Mouse (Mus musculus): ENCODE results near the gene Fam43b. TPM values are rescaled to one million over a fixed set of nuclear protein-coding genes. Genes with fewer than 3 reads are reported as not detected.

Gene Fam43b
- total RNA-seq (2014; rRNA removed; ENCODE audit: low replicate concordance) (not detected in 2 replicates), polyA plus RNA-seq (2015; fragmentation: Nextera tagmentation; extraction: Ambion mirVana) (not detected in 2 replicates)

GRCm38 (mm10) chr4:138395971-138396645 is at the start of gene Fam43b:
Fam43b (minus strand) TSS chr4:138396528.
- 1% methylated on average over 45 of the region's 46 CpGs for WGBS
- peak within 1 kb of the TSS; percentile 38 for H3K4me3 ChIP-seq (ENCODE audit: low read depth, low read length)
- ATAC-seq (ENCODE audit: insufficient read depth, low read depth) (no peak), DNase-seq (ENCODE audit: low spot score) (no peak)
- H3K9me3 ChIP-seq (replicated peaks; ENCODE audit: control insufficient read depth, low read length), result no peaks in the 10 kb centered on the region
- peaks cover 61% of the 10 kb centered on the region for H3K27me3 ChIP-seq (ENCODE audit: control insufficient read depth, insufficient read depth, low read length)
- no peak within 1 kb of the TSS for H3K27ac ChIP-seq (ENCODE audit: low read depth)
- TF ChIP-seq EP300 (IDR thresholded peaks at IDR 0.05; ENCODE audit: low read depth), result no peak
- TF ChIP-seq CTCF (IDR thresholded peaks at IDR 0.05; ENCODE audit: low read depth), result no peak
- no peaks in the 10 kb centered on the region for H3K36me3 ChIP-seq (replicated peaks; ENCODE audit: control insufficient read depth, insufficient read depth, low read length)
- no peak within 1 kb of the TSS for H3K9ac ChIP-seq (replicated peaks; ENCODE audit: low read depth, low read length)
- peak within 1 kb of the TSS; percentile 50 for H3K4me2 ChIP-seq (ENCODE audit: low read depth, low read length)
- peaks cover 4% of the 10 kb centered on the region; the same call in 1 of the 2 replicates for H3K4me1 ChIP-seq (ENCODE audit: control insufficient read depth, insufficient read depth)

- ATAC-seq (ENCODE audit: insufficient read depth, low read depth) (no peak), DNase-seq (ENCODE audit: low spot score) (no peak)
- no peak overlapping the region for H3K27ac ChIP-seq (ENCODE audit: low read depth)
- no peak overlapping the region for H3K4me2 ChIP-seq (ENCODE audit: low read depth, low read length)
- no peak overlapping the region for H3K9ac ChIP-seq (replicated peaks; ENCODE audit: low read depth, low read length)
- 27% methylated on average over 5 of the region's 5 CpGs for WGBS
- H3K4me3 ChIP-seq (ENCODE audit: low read depth, low read length), result no peak overlapping the region
- H3K4me1 ChIP-seq (ENCODE audit: control insufficient read depth, insufficient read depth), result no peaks in the 10 kb centered on the region
- no peaks in the 10 kb centered on the region for H3K9me3 ChIP-seq (replicated peaks; ENCODE audit: control insufficient read depth, low read length)
- H3K27me3 ChIP-seq (ENCODE audit: control insufficient read depth, insufficient read depth, low read length), result peaks cover 13% of the 10 kb centered on the region
- H3K36me3 ChIP-seq (replicated peaks; ENCODE audit: control insufficient read depth, insufficient read depth, low read length), result peaks cover 21% of the 10 kb centered on the region
- TF ChIP-seq CTCF (IDR thresholded peaks at IDR 0.05; ENCODE audit: low read depth) (no peak), EP300 (IDR thresholded peaks at IDR 0.05; ENCODE audit: low read depth) (no peak)
These were observed 48.6 kb upstream of the Fam43b start for GRCm38 (mm10) chr4:138444941-138445340.

- WGBS, result 53% methylated on average over 3 of the region's 3 CpGs
These were observed 43.7 kb upstream of the Fam43b start for GRCm38 (mm10) chr4:138440062-138440461.

GRCm38 (mm10) chr4:138434347-138435316 is 38.3 kb upstream of the Fam43b start, which contains the start of gene Mul1:
Mul1 (plus strand) TSS chr4:138434671.
- peaks cover 27% of the 10 kb centered on the region for H3K36me3 ChIP-seq (replicated peaks; ENCODE audit: control insufficient read depth, insufficient read depth, low read length)
- peak within 1 kb of the TSS; percentile 71 for H3K4me2 ChIP-seq (ENCODE audit: low read depth, low read length)
- H3K9me3 ChIP-seq (replicated peaks; ENCODE audit: control insufficient read depth, low read length), result no peaks in the 10 kb centered on the region
- H3K27me3 ChIP-seq (ENCODE audit: control insufficient read depth, insufficient read depth, low read length), result no peaks in the 10 kb centered on the region
- no peak for TF ChIP-seq CTCF (IDR thresholded peaks at IDR 0.05; ENCODE audit: low read depth)
- TF ChIP-seq EP300 (IDR thresholded peaks at IDR 0.05; ENCODE audit: low read depth), result no peak
- H3K4me3 ChIP-seq (ENCODE audit: low read depth, low read length), result peak within 1 kb of the TSS; percentile 87
- WGBS, result under 1% methylated on average over 64 of the region's 64 CpGs
- H3K4me1 ChIP-seq (ENCODE audit: control insufficient read depth, insufficient read depth), result peaks cover 12% of the 10 kb centered on the region; the same call in 1 of the 2 replicates
- DNase-seq (ENCODE audit: low spot score) (peak; percentile 95), ATAC-seq (ENCODE audit: insufficient read depth, low read depth) (peak; percentile 95)
- peak within 1 kb of the TSS; percentile 76 for H3K27ac ChIP-seq (ENCODE audit: low read depth)
- peak within 1 kb of the TSS; percentile 88 for H3K9ac ChIP-seq (replicated peaks; ENCODE audit: low read depth, low read length)

More at GRCm38 (mm10) chr4:138440062-138440461, 43.7 kb upstream of the Fam43b start:
- Histone ChIP-seq H3K36me3 (replicated peaks; ENCODE audit: control insufficient read depth, insufficient read depth, low read length) (peaks cover 51% of the 10 kb centered on the region), H3K4me1 (ENCODE audit: control insufficient read depth, insufficient read depth) (0 out of 2 replicates have a peak, but pooled peaks cover 7% of the 10 kb centered on the region), H3K27ac (ENCODE audit: low read depth) (no peak overlapping the region), H3K9me3 (replicated peaks; ENCODE audit: control insufficient read depth, low read length) (no peaks in the 10 kb centered on the region), H3K4me3 (ENCODE audit: low read depth, low read length) (no peak overlapping the region), H3K9ac (replicated peaks; ENCODE audit: low read depth, low read length) (no peak overlapping the region), H3K27me3 (ENCODE audit: control insufficient read depth, insufficient read depth, low read length) (peaks cover 3% of the 10 kb centered on the region; the same call in 1 of the 2 replicates), H3K4me2 (ENCODE audit: low read depth, low read length) (no peak overlapping the region)
- DNase-seq (ENCODE audit: low spot score) (no peak), ATAC-seq (ENCODE audit: insufficient read depth, low read depth) (no peak)
- TF ChIP-seq CTCF (IDR thresholded peaks at IDR 0.05; ENCODE audit: low read depth) (no peak), EP300 (IDR thresholded peaks at IDR 0.05; ENCODE audit: low read depth) (no peak)

GRCm38 (mm10) chr4:138431340-138431739 is 35.0 kb upstream of the Fam43b start:
- ATAC-seq (ENCODE audit: insufficient read depth, low read depth) (no peak), DNase-seq (ENCODE audit: low spot score) (no peak)
- no peak overlapping the region for H3K9ac ChIP-seq (replicated peaks; ENCODE audit: low read depth, low read length)
- H3K4me3 ChIP-seq (ENCODE audit: low read depth, low read length), result no peak overlapping the region
- H3K27ac ChIP-seq (ENCODE audit: low read depth), result no peak overlapping the region
- no peaks in the 10 kb centered on the region for H3K36me3 ChIP-seq (replicated peaks; ENCODE audit: control insufficient read depth, insufficient read depth, low read length)
- H3K4me2 ChIP-seq (ENCODE audit: low read depth, low read length), result no peak overlapping the region
- no peaks in the 10 kb centered on the region for H3K9me3 ChIP-seq (replicated peaks; ENCODE audit: control insufficient read depth, low read length)
- TF ChIP-seq CTCF (IDR thresholded peaks at IDR 0.05; ENCODE audit: low read depth), result no peak
- TF ChIP-seq EP300 (IDR thresholded peaks at IDR 0.05; ENCODE audit: low read depth), result no peak
- H3K27me3 ChIP-seq (ENCODE audit: control insufficient read depth, insufficient read depth, low read length), result 0 out of 2 replicates have a peak, but pooled peaks cover 6% of the 10 kb centered on the region
- WGBS, result 32% methylated on average over 8 of the region's 8 CpGs
- H3K4me1 ChIP-seq (ENCODE audit: control insufficient read depth, insufficient read depth), result peaks cover 12% of the 10 kb centered on the region; the same call in 1 of the 2 replicates
